Mouse (Mus musculus): ENCODE results near the gene Gm11027. TPM values are rescaled to one million over a fixed set of nuclear protein-coding genes. Genes with fewer than 3 reads are reported as not detected.

The Gm11027 gene
- polyA plus RNA-seq, 1 experiment from 2014 or later = not detected

DNA sequence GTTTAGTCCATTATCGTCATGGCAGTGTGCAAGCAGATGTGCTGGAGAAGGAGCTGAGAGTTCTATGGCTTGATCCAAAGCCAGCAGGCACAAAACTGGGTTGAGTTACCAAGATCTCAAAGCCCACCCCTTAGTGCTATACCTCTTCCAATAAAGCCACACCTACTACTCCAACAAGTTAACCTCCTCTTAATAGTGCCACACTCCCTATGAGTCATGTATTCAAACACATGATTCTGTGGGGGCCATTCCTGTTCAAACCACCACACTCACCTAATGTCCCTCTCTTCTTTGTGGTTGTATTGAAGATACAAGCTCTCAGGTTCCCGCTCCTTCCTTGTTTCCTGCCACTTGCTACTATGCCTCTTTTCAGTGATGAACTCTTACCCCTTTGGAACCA is 24.7 kb downstream of the Gm11027 start:
- WGBS = 90% methylated on average over 2 of the region's 2 CpGs
- no peak overlapping the region for H3K4me2 ChIP-seq (ENCODE audit: low read depth, low read length)
- H3K27me3 ChIP-seq (ENCODE audit: control insufficient read depth, insufficient read depth, low read length) = no peaks in the 10 kb centered on the region
- H3K4me1 ChIP-seq (ENCODE audit: control insufficient read depth, insufficient read depth, low read length) = no peaks in the 10 kb centered on the region
- DNase-seq (ENCODE audit: low spot score) = no peak
- H3K9me3 ChIP-seq (replicated peaks; ENCODE audit: control insufficient read depth, low read length) = no peaks in the 10 kb centered on the region
- no peak overlapping the region for H3K4me3 ChIP-seq (ENCODE audit: low read depth, low read length)
- H3K36me3 ChIP-seq (replicated peaks; ENCODE audit: control insufficient read depth, insufficient read depth, low read depth, low read length) = no peaks in the 10 kb centered on the region
- no peak overlapping the region for H3K27ac ChIP-seq (replicated peaks; ENCODE audit: low read depth, low read length)
- no peak for ATAC-seq (replicated peaks; ENCODE audit: insufficient number of reproducible peaks, low FRiP score, low TSS enrichment, low read depth)
- no peak overlapping the region for H3K9ac ChIP-seq (replicated peaks; ENCODE audit: low read length)

GRCm38 (mm10) chr12:116302181-116302580 is 27.0 kb downstream of the Gm11027 start:
- ATAC-seq (replicated peaks; ENCODE audit: insufficient number of reproducible peaks, low FRiP score, low TSS enrichment, low read depth) (no peak), DNase-seq (ENCODE audit: low spot score) (no peak)
- H3K9ac ChIP-seq (replicated peaks; ENCODE audit: low read length) = no peak overlapping the region
- no peaks in the 10 kb centered on the region for H3K27me3 ChIP-seq (ENCODE audit: control insufficient read depth, insufficient read depth, low read length)
- no peak overlapping the region for H3K27ac ChIP-seq (replicated peaks; ENCODE audit: low read depth, low read length)
- H3K9me3 ChIP-seq (replicated peaks; ENCODE audit: control insufficient read depth, low read length) = no peaks in the 10 kb centered on the region
- H3K4me3 ChIP-seq (ENCODE audit: low read depth, low read length) = no peak overlapping the region
- no peaks in the 10 kb centered on the region for H3K36me3 ChIP-seq (replicated peaks; ENCODE audit: control insufficient read depth, insufficient read depth, low read depth, low read length)
- no peak overlapping the region for H3K4me2 ChIP-seq (ENCODE audit: low read depth, low read length)
- H3K4me1 ChIP-seq (ENCODE audit: control insufficient read depth, insufficient read depth, low read length) = no peaks in the 10 kb centered on the region

DNA sequence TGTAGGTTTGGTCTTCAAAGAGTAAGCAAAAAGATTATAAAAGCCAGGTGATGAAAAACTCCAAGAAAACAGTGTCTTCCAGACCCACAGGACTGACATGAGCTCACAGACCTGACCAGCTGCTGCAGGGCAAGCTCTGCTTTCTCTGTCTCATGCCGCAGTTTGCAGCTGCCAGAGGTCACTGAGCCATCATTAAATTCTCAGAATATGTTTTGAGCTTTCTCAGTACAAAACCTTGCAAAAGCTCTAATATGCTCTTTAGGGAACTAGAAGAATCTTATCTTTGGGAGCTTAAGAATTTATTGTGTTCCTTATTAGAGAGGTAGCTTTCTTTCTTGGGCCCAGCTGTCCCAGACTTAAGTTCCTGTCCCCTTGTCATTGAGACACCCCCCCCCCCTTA is 30.9 kb downstream of the Gm11027 start:
- no peak for DNase-seq (ENCODE audit: low spot score)
- H3K9ac ChIP-seq (replicated peaks; ENCODE audit: low read length) = no peak overlapping the region
- 59% methylated on average over 1 of the region's 1 CpGs for WGBS
- no peak overlapping the region for H3K4me2 ChIP-seq (ENCODE audit: low read depth, low read length)
- no peak overlapping the region for H3K27ac ChIP-seq (replicated peaks; ENCODE audit: low read depth, low read length)
- H3K27me3 ChIP-seq (ENCODE audit: control insufficient read depth, insufficient read depth, low read length) = no peaks in the 10 kb centered on the region
- H3K4me1 ChIP-seq (ENCODE audit: control insufficient read depth, insufficient read depth, low read length) = no peaks in the 10 kb centered on the region
- no peaks in the 10 kb centered on the region for H3K9me3 ChIP-seq (replicated peaks; ENCODE audit: control insufficient read depth, low read length)
- no peak for ATAC-seq (replicated peaks; ENCODE audit: insufficient number of reproducible peaks, low FRiP score, low TSS enrichment, low read depth)
- no peak overlapping the region for H3K4me3 ChIP-seq (ENCODE audit: low read depth, low read length)
- H3K36me3 ChIP-seq (replicated peaks; ENCODE audit: control insufficient read depth, insufficient read depth, low read depth, low read length) = no peaks in the 10 kb centered on the region

DNA sequence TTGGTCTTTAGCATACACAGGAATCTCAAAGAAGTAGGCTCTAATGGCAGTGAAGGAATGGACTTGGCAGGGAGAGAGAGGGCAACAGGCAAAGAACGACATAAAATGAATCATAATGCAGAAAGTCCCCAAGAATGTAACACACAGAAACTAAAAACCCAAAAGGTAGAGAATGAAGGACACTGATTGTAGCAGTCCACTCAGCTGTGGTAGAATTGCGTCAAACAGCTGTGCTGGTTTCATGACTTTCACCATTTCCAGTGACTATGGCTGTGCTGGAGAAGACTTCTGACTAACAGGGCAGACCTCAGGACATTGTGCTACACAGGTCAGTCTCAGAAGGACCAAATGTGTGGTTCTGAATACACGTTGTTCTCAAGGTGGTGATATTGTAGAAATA is 32.7 kb downstream of the Gm11027 start:
- H3K27ac ChIP-seq (replicated peaks; ENCODE audit: low read depth, low read length) = no peak overlapping the region
- no peak overlapping the region for H3K9ac ChIP-seq (replicated peaks; ENCODE audit: low read length)
- H3K4me2 ChIP-seq (ENCODE audit: low read depth, low read length) = no peak overlapping the region
- no peaks in the 10 kb centered on the region for H3K27me3 ChIP-seq (ENCODE audit: control insufficient read depth, insufficient read depth, low read length)
- no peaks in the 10 kb centered on the region for H3K4me1 ChIP-seq (ENCODE audit: control insufficient read depth, insufficient read depth, low read length)
- DNase-seq (ENCODE audit: low spot score) (no peak), ATAC-seq (replicated peaks; ENCODE audit: insufficient number of reproducible peaks, low FRiP score, low TSS enrichment, low read depth) (no peak)
- no peaks in the 10 kb centered on the region for H3K9me3 ChIP-seq (replicated peaks; ENCODE audit: control insufficient read depth, low read length)
- H3K4me3 ChIP-seq (ENCODE audit: low read depth, low read length) = no peak overlapping the region
- 88% methylated on average over 3 of the region's 3 CpGs for whole genome bisulfite sequencing
- no peaks in the 10 kb centered on the region for H3K36me3 ChIP-seq (replicated peaks; ENCODE audit: control insufficient read depth, insufficient read depth, low read depth, low read length)

DNA sequence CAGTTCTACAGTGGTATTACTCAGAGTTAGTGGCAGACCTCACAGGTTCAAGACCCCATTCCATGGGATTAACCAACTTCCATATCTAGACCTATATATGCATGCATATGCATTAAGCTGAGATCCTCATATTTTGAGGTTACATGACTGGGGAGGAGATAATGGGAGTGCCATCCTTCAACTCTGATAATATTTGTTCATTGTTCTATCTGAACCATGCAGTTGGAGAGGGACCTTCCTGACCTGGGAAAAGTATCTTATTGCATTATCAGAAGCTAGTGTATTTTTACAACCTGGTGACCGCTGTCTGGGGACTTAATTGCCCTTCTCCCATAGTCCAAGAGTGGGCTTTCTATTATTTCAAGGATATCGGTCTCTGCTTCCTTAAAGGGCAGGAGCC is 33.4 kb downstream of the Gm11027 start:
- 78% methylated on average over 2 of the region's 2 CpGs for WGBS
- Histone ChIP-seq H3K9me3 (replicated peaks; ENCODE audit: control insufficient read depth, low read length) (no peaks in the 10 kb centered on the region), H3K4me2 (ENCODE audit: low read depth, low read length) (no peak overlapping the region), H3K36me3 (replicated peaks; ENCODE audit: control insufficient read depth, insufficient read depth, low read depth, low read length) (no peaks in the 10 kb centered on the region), H3K27ac (replicated peaks; ENCODE audit: low read depth, low read length) (no peak overlapping the region), H3K27me3 (ENCODE audit: control insufficient read depth, insufficient read depth, low read length) (no peaks in the 10 kb centered on the region), H3K9ac (replicated peaks; ENCODE audit: low read length) (no peak overlapping the region), H3K4me1 (ENCODE audit: control insufficient read depth, insufficient read depth, low read length) (no peaks in the 10 kb centered on the region), H3K4me3 (ENCODE audit: low read depth, low read length) (no peak overlapping the region)
- DNase-seq (ENCODE audit: low spot score) (no peak), ATAC-seq (replicated peaks; ENCODE audit: insufficient number of reproducible peaks, low FRiP score, low TSS enrichment, low read depth) (no peak)

- 88% methylated on average over 1 of the region's 1 CpGs for WGBS
- no peak overlapping the region for H3K27ac ChIP-seq (replicated peaks; ENCODE audit: low read depth, low read length)
- H3K36me3 ChIP-seq (replicated peaks; ENCODE audit: control insufficient read depth, insufficient read depth, low read depth, low read length) = no peaks in the 10 kb centered on the region
- DNase-seq (ENCODE audit: low spot score) (no peak), ATAC-seq (replicated peaks; ENCODE audit: insufficient number of reproducible peaks, low FRiP score, low TSS enrichment, low read depth) (no peak)
- H3K9ac ChIP-seq (replicated peaks; ENCODE audit: low read length) = no peak overlapping the region
- H3K4me1 ChIP-seq (ENCODE audit: control insufficient read depth, insufficient read depth, low read length) = no peaks in the 10 kb centered on the region
- H3K4me3 ChIP-seq (ENCODE audit: low read depth, low read length) = no peak overlapping the region
- no peaks in the 10 kb centered on the region for H3K9me3 ChIP-seq (replicated peaks; ENCODE audit: control insufficient read depth, low read length)
- no peaks in the 10 kb centered on the region for H3K27me3 ChIP-seq (ENCODE audit: control insufficient read depth, insufficient read depth, low read length)
- H3K4me2 ChIP-seq (ENCODE audit: low read depth, low read length) = no peak overlapping the region
Measured at GRCm38 (mm10) chr12:116313816-116314215, 38.6 kb downstream of the Gm11027 start.

DNA sequence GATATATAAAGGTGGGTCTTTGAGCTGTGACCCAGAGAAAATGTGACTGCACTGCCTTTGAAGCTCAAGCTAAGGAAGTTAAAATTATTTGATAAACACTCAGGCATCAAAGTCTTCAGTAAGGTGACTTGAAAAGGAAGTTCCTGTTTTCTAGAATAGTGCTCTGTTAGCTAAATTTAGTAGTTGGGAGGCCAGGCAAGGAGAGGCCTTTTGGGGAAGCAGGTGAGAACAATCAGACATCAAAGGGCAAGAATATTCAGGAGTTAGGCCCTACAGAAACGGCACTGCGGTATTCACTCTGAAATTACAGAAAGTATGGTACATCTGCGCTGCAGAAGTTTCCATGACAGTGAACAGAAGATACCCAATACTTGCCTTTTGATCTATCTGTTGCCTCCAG is 40.3 kb downstream of the Gm11027 start:
- Histone ChIP-seq H3K27me3 (ENCODE audit: control insufficient read depth, insufficient read depth, low read length) (no peaks in the 10 kb centered on the region), H3K4me2 (ENCODE audit: low read depth, low read length) (no peak overlapping the region), H3K9me3 (replicated peaks; ENCODE audit: control insufficient read depth, low read length) (no peaks in the 10 kb centered on the region), H3K9ac (replicated peaks; ENCODE audit: low read length) (no peak overlapping the region), H3K36me3 (replicated peaks; ENCODE audit: control insufficient read depth, insufficient read depth, low read depth, low read length) (no peaks in the 10 kb centered on the region), H3K4me3 (ENCODE audit: low read depth, low read length) (no peak overlapping the region), H3K4me1 (ENCODE audit: control insufficient read depth, insufficient read depth, low read length) (no peaks in the 10 kb centered on the region), H3K27ac (replicated peaks; ENCODE audit: low read depth, low read length) (no peak overlapping the region)
- DNase-seq (ENCODE audit: low spot score) (no peak), ATAC-seq (replicated peaks; ENCODE audit: insufficient number of reproducible peaks, low FRiP score, low TSS enrichment, low read depth) (no peak)
- 79% methylated on average over 3 of the region's 3 CpGs for WGBS

- WGBS = 69% methylated on average over 1 of the region's 1 CpGs
- H3K36me3 ChIP-seq (replicated peaks; ENCODE audit: control insufficient read depth, insufficient read depth, low read depth, low read length) = no peaks in the 10 kb centered on the region
- no peak overlapping the region for H3K4me2 ChIP-seq (ENCODE audit: low read depth, low read length)
- no peak overlapping the region for H3K4me3 ChIP-seq (ENCODE audit: low read depth, low read length)
- H3K27ac ChIP-seq (replicated peaks; ENCODE audit: low read depth, low read length) = no peak overlapping the region
- H3K9ac ChIP-seq (replicated peaks; ENCODE audit: low read length) = no peak overlapping the region
- no peak for DNase-seq (ENCODE audit: low spot score)
- H3K9me3 ChIP-seq (replicated peaks; ENCODE audit: control insufficient read depth, low read length) = no peaks in the 10 kb centered on the region
- H3K27me3 ChIP-seq (ENCODE audit: control insufficient read depth, insufficient read depth, low read length) = no peaks in the 10 kb centered on the region
- ATAC-seq (replicated peaks; ENCODE audit: insufficient number of reproducible peaks, low FRiP score, low TSS enrichment, low read depth) = no peak
- H3K4me1 ChIP-seq (ENCODE audit: control insufficient read depth, insufficient read depth, low read length) = no peaks in the 10 kb centered on the region
Measured at GRCm38 (mm10) chr12:116317818-116318217, 42.6 kb downstream of the Gm11027 start.
